23 mouse cellular contexts compared by ENCODE assay signal in the genomic region with DNA sequence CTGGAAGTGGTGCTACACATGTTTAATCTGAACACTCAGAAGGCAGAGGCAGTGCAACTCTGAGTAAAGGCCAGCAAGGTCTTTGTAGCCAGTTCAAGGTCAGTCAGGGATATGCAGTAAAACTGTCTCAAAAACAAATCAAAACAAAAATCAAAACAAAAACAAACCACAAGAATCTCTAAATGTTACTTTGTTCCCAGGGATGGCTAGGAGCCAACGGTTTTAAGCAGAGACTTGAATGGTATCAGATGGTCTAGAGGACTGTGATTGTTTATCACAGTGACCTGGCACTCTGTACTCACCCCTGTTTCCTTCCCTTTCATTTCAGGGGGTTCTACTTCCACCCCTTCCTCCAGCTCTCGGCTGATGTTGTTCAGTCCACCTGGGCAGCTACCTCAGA. TPM values are rescaled to one million over a fixed set of nuclear protein-coding genes. Genes with fewer than 3 reads are reported as not detected.
DNase-seq lines count a peak whose midpoint lies in the region; ATAC-seq lines count a peak whose summit lies in the region.
"Had no signal": no experiment of that assay in that cellular context is flagged by ENCODE, and none has a peak within 500 bp of the region (broad histone marks: within the 10 kb centered on the region; RNA-seq: fewer than 3 reads in every experiment).

No protein-coding gene starts in this region.

- H3K36me3 ChIP-seq in kidney, embryonic 16.5 days (ENCODE audit: insufficient read depth, low read length): peaks cover 69% of the 10 kb centered on the region

- no peak overlapping the region for H3K4me3 ChIP-seq in kidney, embryonic 16.5 days (ENCODE audit: low read length)
- H3K4me3 ChIP-seq: embryonic facial prominence, embryonic 10.5 days; embryonic facial prominence, embryonic 12.5 days; forebrain, embryonic 13.5 days; forebrain, embryonic 15.5 days had no signal

- H3K9me3 ChIP-seq in kidney, embryonic 16.5 days (ENCODE audit: low read length): no peaks in the 10 kb centered on the region
- H3K9me3 ChIP-seq: embryonic facial prominence, embryonic 10.5 days; embryonic facial prominence, embryonic 12.5 days; forebrain, embryonic 13.5 days; forebrain, embryonic 15.5 days had no signal

- 59% methylated on average over 2 of the region's 2 CpGs for WGBS in kidney, embryonic 16.5 days

- H3K27me3 ChIP-seq in kidney, embryonic 16.5 days (ENCODE audit: insufficient read depth, low read length): no peaks in the 10 kb centered on the region
- H3K27me3 ChIP-seq: embryonic facial prominence, embryonic 12.5 days; forebrain, embryonic 13.5 days; forebrain, embryonic 15.5 days; Patski had no signal

- DNase-seq in kidney, adult 9 months: peak; percentile 39
- no peak for DNase-seq in kidney, adult 18-20 months
- peak; percentile 50 for DNase-seq in kidney, postnatal 10 days
- peak; percentile 29 to 40 for DNase-seq in kidney, postnatal 36 days
- no peak for DNase-seq in kidney, adult 11 months
- DNase-seq in testis, postnatal 10 days (ENCODE audit: low spot score): no peak
- DNase-seq: adrenal gland, adult 8-10 months; adrenal gland, postnatal 14 days; adrenal gland, postnatal 36 days; cerebellum, adult 11-12 months; cerebellum, adult 2 months; cerebellum, adult 9-10 months; cerebellum, postnatal 10 days; cerebellum, postnatal 25 days had no signal

- H3K4me2 ChIP-seq in kidney, embryonic 16.5 days (replicated peaks; ENCODE audit: low read depth, low read length): no peak overlapping the region
- H3K4me2 ChIP-seq: embryonic facial prominence, embryonic 12.5 days; forebrain, embryonic 13.5 days; forebrain, embryonic 15.5 days had no signal

- ATAC-seq in kidney, embryonic 16.5 days (ENCODE audit: low FRiP score, low TSS enrichment): no peak
- ATAC-seq: activated CD4-positive, CD25-positive, alpha-beta regulatory T cell, adult 4 months; forebrain, embryonic 13.5 days; forebrain, embryonic 15.5 days; Patski had no signal

- no peak overlapping the region for H3K27ac ChIP-seq in kidney, embryonic 16.5 days (ENCODE audit: low read length)
- H3K27ac ChIP-seq: embryonic facial prominence, embryonic 10.5 days; embryonic facial prominence, embryonic 12.5 days; forebrain, embryonic 13.5 days; forebrain, embryonic 15.5 days had no signal

- H3K9ac ChIP-seq in kidney, embryonic 16.5 days (replicated peaks; ENCODE audit: low read length): no peak overlapping the region
- H3K9ac ChIP-seq: embryonic facial prominence, embryonic 12.5 days; forebrain, embryonic 13.5 days; forebrain, embryonic 15.5 days had no signal

- no peaks in the 10 kb centered on the region for H3K4me1 ChIP-seq in kidney, embryonic 16.5 days (ENCODE audit: insufficient read depth, low read length)
- H3K4me1 ChIP-seq: embryonic facial prominence, embryonic 10.5 days; embryonic facial prominence, embryonic 12.5 days; forebrain, embryonic 13.5 days; forebrain, embryonic 15.5 days had no signal

RNA-seq across cellular contexts. Expression of a gene that starts 28.1 kb away (rescaled TPM):
- 2.3 and 2.7 TPM in 2 replicates for polyA plus RNA-seq in kidney, embryonic 16.5 days (2015; fragmentation: Nextera tagmentation; extraction: Ambion mirVana)

RNA-seq across cellular contexts. Expression of a gene that starts 28.5 kb away (rescaled TPM):
- polyA plus RNA-seq in kidney, embryonic 16.5 days (2015; fragmentation: Nextera tagmentation; extraction: Ambion mirVana): 0.94 and 1.2 TPM in 2 replicates
- polyA plus RNA-seq: activated CD4-positive, CD25-positive, alpha-beta regulatory T cell, adult 4 months had no signal

RNA-seq across cellular contexts. Expression of a gene that starts 30.4 kb away (rescaled TPM):
- polyA plus RNA-seq in kidney, embryonic 16.5 days (2015; fragmentation: Nextera tagmentation; extraction: Ambion mirVana): 23.1 and 23.3 TPM in 2 replicates

RNA-seq across cellular contexts. Expression of a gene that starts 49.7 kb away (rescaled TPM):
- polyA plus RNA-seq in kidney, embryonic 16.5 days (2015; fragmentation: Nextera tagmentation; extraction: Ambion mirVana): 0.33 and 0.42 TPM in 2 replicates
- polyA plus RNA-seq: C2C12; cortical plate, adult 2 months; forebrain, embryonic 15.5 days; Patski had no signal

Comparison
In these comparisons a context has a peak if more than half of its experiments do, and no peak if none do; other contexts are left out.
1. DNase-seq: peak in kidney, adult 9 months (single experiment), kidney, postnatal 10 days (single experiment) and kidney, postnatal 36 days (2 of 2); none in kidney, adult 18-20 months (single experiment), kidney, adult 11 months (single experiment) and testis, postnatal 10 days (single experiment).